Mouse (Mus musculus) midbrain, embryonic 10.5 days (tissue): ENCODE measurements around the gene Gm10197. TPM values are rescaled to one million over a fixed set of nuclear protein-coding genes. Genes with fewer than 3 reads are reported as not detected.
"Not testable (repeated sequence)": the region's sequence is repeated elsewhere in the genome, so short reads cannot be mapped to it uniquely, and the experiment has no call there.

ENCODE experiments used
- DNase-seq: peaks from one replicate; pipeline ENCODE4 v3.0.0-alpha.2; 2017; ENCODE audit warnings: low spot score
- H3K27ac ChIP-seq: fragments of 300-500 bp; sonication (generic); replicated peaks from 2 replicates; pipeline ENCODE4 v1.5.1; 2016; ENCODE audit warnings: mild to moderate bottlenecking
- H3K27me3 ChIP-seq: fragments of 300-500 bp; sonication (generic); 2 replicates; pipeline ENCODE4 v1.6.1; 2016; ENCODE audit warnings: low read depth, mild to moderate bottlenecking; ENCODE audit not compliant: poor library complexity, severe bottlenecking
- H3K36me3 ChIP-seq: fragments of 300-500 bp; sonication (generic); 2 replicates; pipeline ENCODE4 v1.6.1; 2016; ENCODE audit warnings: mild to moderate bottlenecking, moderate library complexity
- H3K4me1 ChIP-seq: fragments of 300-500 bp; sonication (generic); 2 replicates; pipeline ENCODE4 v1.6.1; 2016
- H3K4me3 ChIP-seq: fragments of 300-500 bp; sonication (generic); 2 replicates; pipeline ENCODE4 v1.5.1; 2016; ENCODE audit warnings: mild to moderate bottlenecking, moderate library complexity
- H3K9me3 ChIP-seq: fragments of 300-500 bp; sonication (generic); replicated peaks from 2 replicates; pipeline ENCODE4 v1.6.1; 2016; ENCODE audit warnings: mild to moderate bottlenecking
- WGBS: fragments of 180-500 bp; shearing (Covaris S2); methylation state at CpG from one replicate; pipeline ENCODE4 v1.1.7; 2016; 5-methylcytosine and 5-hydroxymethylcytosine counted together
- polyA plus RNA-seq: library from polyadenylated mRNA; unstranded; fragments of >200 nt; fragmentation: Nextera tagmentation; extraction: Ambion mirVana; gene quantifications from 2 replicates; pipeline ENCODE4 v1.2.1, GENCODE M21; 2016

Gm10197 gene
- polyA plus RNA-seq, 1 experiment from 2014 or later: 2.1 TPM

DNA sequence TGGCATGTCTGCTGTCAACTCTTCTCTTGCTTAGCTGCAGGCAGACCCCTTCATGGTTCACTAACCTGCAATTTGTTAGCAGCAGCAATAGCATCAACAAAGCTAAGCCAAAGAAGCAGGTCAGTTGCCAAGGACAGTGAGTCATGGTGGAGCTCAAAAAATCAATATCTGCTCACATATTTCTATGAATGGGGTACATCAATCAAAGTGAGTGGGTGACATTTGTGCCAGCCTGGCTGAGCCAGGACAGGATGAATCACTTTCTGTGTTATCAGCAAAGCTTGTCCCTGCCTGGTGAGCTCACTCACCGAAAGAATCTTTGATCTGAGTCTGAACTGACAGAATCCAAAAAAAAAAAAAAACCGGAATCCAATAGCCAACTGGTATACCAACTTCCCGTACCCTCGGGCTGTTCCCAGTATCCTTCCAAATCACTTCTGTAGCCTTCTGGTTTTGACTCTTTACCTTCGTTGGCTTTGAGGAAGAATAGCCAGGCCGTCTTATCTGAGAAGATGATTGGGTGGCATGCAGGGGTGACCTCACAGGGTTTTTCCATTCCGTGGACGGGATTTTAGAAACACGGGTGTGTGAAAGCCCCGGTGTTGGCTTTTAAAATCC, 32.8 kb upstream of the Gm10197 start:
- DNase-seq: no peak
- no peak overlapping the region for H3K27ac ChIP-seq
- 95% methylated on average over 10 of the region's 10 CpGs for WGBS

DNA sequence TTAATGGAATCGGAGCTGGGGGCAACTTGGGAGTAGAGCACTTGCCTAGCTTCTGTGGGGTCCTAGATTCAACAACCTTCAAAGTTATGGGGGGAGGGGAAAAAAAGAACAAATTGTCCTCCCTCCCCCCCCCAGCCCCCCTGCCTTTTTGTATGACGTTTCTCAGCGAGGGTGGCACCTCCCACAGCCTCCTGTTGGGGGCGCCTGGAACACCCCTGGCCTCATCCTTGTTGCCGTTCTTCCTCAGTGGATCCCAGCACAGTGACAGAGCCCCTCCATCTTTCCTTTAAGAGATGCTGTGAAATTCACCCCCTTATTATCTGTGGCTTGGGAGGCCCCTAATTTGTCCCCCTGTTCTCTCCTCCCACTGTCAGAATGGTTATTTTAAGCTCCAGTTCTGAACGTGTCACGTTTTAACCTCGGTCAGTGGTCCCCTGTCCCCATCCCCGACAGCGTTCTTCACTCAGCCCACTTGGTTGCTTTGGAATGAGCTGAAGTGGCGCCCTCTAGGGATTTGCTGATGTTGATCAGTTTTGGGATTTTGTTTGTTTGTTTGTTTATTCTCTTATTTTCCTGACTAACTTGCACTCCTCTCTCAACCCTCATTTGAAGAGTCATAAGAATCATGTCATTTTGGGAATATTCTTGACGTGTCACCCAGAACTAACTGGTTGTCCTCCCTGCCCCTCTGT, 31.3 kb upstream of the Gm10197 start:
- H3K27ac ChIP-seq: no peak overlapping the region
- H3K27me3 ChIP-seq: no peaks in the 10 kb centered on the region
- WGBS: 53% methylated on average over 12 of the region's 12 CpGs
- no peaks in the 10 kb centered on the region for H3K36me3 ChIP-seq
- H3K4me3 ChIP-seq: no peak overlapping the region
- H3K4me1 ChIP-seq: no peaks in the 10 kb centered on the region
- peaks cover 9% of the 10 kb centered on the region for H3K9me3 ChIP-seq
- no peak for DNase-seq

More for the DNA sequence above, 32.8 kb upstream of the Gm10197 start:
- Histone ChIP-seq H3K4me1 (no peaks in the 10 kb centered on the region), H3K4me3 (no peak overlapping the region), H3K36me3 (no peaks in the 10 kb centered on the region), H3K9me3 (peaks cover 9% of the 10 kb centered on the region), H3K27me3 (no peaks in the 10 kb centered on the region)

DNA sequence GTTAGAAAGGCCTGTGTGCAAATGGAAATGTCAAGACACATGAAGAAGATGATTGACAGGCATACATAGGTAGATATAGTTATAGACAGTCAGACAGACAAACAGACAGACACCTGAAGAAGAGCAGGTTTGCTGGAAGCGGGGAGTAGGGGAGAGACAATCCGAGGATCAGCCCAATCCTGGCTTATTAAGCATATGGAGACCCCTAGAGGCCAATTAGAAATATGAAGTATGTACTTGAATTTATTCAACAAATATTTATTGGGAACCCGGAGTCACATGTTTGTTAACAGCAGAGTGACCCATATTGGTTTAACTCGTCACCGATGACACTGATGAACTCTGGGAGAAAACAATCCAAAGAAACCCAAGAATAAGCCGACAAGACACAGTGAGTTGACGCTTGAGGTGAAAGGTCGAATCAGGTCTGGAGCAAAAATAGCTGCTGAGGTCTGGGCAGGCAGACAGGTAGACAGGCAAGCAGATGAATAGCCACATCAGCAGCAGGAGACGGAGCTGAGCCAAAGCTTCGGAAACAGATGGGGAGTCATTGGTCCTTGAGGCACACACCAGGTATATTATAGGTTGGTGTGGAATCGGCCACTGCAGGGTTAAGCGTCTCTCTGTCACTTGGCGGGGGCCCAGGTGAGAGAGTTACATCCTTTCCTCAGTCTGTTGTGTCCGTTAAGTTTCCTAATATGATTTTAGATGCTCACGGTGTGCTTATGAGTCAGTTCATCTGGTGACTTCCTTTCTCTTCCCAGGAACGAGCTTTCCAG, 29.0 kb upstream of the Gm10197 start:
- peaks cover 9% of the 10 kb centered on the region for H3K9me3 ChIP-seq
- no peaks in the 10 kb centered on the region for H3K36me3 ChIP-seq
- no peak overlapping the region for H3K4me3 ChIP-seq
- no peak overlapping the region for H3K27ac ChIP-seq
- H3K4me1 ChIP-seq: no peaks in the 10 kb centered on the region
- no peak for DNase-seq
- 85% methylated on average over 16 of the region's 16 CpGs for WGBS
- H3K27me3 ChIP-seq: no peaks in the 10 kb centered on the region

DNA sequence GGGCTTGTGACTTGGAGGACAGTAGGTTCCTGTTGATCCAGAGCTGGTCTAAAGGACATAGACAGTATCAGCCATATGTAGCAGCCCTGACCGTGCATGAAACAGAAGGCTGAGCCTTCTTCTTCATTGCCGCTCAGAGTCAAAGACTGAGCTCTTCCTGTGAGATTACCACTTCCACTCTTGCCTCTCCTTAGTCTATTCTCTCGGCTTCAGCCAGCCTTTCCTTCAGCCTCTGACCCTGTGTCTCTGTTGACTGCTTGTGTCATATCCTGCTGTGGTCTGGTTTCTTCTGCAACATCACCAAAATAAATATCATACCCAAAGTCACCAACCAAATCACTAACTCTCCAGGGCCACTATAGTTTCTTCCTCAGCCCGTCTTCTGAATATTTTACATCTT, 27.6 kb upstream of the Gm10197 start:
- H3K4me3 ChIP-seq: no peak overlapping the region
- no peak overlapping the region for H3K27ac ChIP-seq
- peaks cover 1% of the 10 kb centered on the region; the same call in 1 of the 2 replicates for H3K4me1 ChIP-seq
- H3K27me3 ChIP-seq: no peaks in the 10 kb centered on the region
- H3K36me3 ChIP-seq: no peaks in the 10 kb centered on the region
- peaks cover 1% of the 10 kb centered on the region; the same call in 1 of the 2 replicates for H3K9me3 ChIP-seq
- no peak for DNase-seq
- 86% methylated on average over 4 of the region's 4 CpGs for WGBS

DNA sequence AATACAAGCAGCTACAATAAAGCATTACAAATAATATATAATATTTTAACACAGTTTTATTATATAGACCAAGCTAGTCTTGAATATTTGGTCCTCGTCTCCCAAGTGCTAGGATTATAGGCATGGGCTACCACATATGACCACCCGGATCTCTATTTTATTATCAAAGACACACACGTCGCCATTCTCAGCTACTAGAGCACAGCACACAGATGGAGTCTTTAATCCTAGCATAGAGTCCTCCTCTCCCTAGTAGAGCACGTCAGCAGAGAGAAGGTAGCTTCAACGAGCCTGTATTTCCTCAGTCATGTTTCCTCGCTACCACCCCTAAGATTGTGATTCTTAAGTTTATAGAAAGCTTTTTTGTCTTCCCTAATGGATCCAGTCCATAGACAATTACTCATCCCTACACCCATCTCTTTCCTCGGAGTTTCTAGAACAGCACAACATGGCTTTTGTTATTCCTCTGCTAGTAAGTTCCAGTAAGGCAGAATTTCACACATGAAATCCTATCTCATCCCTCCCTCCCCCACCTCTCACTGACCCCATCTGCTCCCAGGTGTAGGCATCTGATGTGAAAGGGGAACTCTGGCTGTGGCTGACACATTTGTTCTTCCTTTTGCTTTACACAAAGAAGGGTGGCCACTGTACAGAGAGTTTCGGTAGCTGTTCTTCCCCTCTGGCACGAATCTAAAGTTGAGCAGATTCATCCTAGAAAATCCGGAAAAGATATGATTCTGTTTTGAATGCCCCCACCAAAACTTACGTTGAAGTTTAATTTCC, 26.1 kb upstream of the Gm10197 start:
- DNase-seq: no peak
- 84% methylated on average over 12 of the region's 12 CpGs for WGBS
- H3K4me1 ChIP-seq: peaks cover 9% of the 10 kb centered on the region
- H3K9me3 ChIP-seq: no peaks in the 10 kb centered on the region
- no peaks in the 10 kb centered on the region for H3K36me3 ChIP-seq
- no peak overlapping the region for H3K4me3 ChIP-seq
- H3K27ac ChIP-seq: no peak overlapping the region
- no peaks in the 10 kb centered on the region for H3K27me3 ChIP-seq

DNA sequence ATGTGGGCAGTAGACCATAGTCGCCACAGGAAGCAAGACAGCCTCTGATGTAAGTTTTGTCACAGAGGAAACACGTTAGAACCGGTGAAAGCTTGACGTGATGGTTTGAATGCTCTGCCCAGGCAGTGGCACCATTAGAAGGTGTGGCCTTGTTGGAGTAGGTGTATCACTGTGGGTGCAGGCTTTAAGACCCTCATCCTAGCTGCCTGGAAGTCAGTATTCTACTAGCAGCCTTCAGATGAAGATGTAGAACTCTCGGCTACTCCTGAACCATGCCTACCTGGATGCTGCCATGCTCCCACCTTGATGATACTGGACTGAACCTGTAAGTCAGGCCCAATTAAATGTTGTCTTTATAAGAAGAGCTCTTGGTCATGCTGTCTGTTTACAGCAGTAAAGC, 24.2 kb upstream of the Gm10197 start:
- 50% methylated on average over 5 of the region's 5 CpGs for WGBS
- not testable (repeated sequence) for H3K36me3 ChIP-seq, DNase-seq, H3K27ac ChIP-seq, H3K9me3 ChIP-seq, H3K4me3 ChIP-seq, H3K27me3 ChIP-seq
- peaks cover 21% of the 10 kb centered on the region for H3K4me1 ChIP-seq

DNA sequence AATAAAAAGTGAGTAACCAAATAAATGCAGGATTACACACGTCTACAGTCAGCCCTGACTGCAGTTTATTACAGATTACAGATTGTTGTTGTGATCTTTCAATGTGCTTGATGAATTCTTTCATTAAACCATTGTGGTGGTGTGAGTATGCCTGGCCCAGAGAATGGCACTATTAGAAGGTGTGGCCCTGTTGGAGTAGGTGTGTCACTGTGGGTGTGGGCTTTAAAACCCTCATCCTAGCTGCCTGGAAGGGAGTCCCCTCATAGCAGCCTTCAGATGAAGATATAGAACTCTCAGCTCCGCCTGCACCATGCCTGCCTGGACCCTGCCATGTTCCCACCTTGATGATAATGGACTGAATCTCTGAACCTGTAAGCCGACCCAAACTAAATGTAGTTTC, 23.4 kb upstream of the Gm10197 start:
- WGBS: 81% methylated on average over 3 of the region's 3 CpGs
- not testable (repeated sequence) for H3K27me3 ChIP-seq, H3K9me3 ChIP-seq, H3K36me3 ChIP-seq, H3K27ac ChIP-seq, DNase-seq, H3K4me3 ChIP-seq
- peaks cover 21% of the 10 kb centered on the region for H3K4me1 ChIP-seq

DNA sequence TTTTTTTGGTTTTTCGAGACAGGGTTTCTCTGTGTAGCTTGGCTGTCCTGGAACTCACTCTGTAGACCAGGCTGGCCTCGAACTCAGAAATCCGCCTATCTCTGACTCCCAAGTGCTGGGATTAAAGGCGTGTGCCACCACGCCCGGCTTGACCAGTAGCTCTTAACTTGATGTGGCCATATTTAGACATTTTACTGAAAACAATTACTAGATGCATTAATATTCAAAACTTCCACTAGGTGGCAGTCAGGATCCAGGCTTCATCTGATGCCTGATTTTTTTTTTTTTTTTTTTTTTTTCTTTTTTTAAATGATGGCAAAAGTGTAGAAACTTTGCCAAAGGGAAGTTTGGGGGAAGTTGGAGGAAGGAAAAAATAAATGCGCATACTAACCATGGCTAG, 23.0 kb upstream of the Gm10197 start:
- Histone ChIP-seq H3K9me3 (no peaks in the 10 kb centered on the region), H3K27me3 (no peaks in the 10 kb centered on the region), H3K4me1 (peaks cover 21% of the 10 kb centered on the region), H3K27ac (no peak overlapping the region), H3K4me3 (no peak overlapping the region), H3K36me3 (no peaks in the 10 kb centered on the region)
- WGBS: 21% methylated on average over 7 of the region's 7 CpGs
- no peak for DNase-seq

DNA sequence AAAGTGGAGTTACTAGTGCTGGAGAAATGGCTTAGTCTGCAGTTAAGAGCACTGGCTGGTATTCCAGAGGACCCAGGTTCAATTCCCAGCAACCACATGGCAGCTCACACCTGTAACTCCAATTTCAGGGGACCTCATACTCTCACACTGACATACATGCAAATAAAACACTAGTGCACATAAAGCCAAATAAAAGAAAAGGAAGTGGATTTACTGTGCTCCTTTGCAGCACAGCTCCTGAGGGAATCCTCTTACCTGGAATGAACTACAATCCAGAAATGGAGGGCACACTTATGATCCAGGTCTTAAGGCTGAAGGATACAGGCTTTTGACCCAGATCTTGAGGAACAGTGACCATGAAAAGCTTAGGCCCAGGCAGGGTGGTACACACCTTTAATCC, 22.1 kb upstream of the Gm10197 start:
- Histone ChIP-seq H3K36me3 (peaks cover 5% of the 10 kb centered on the region), H3K27me3 (no peaks in the 10 kb centered on the region), H3K4me1 (peaks cover 29% of the 10 kb centered on the region), H3K4me3 (no peak overlapping the region), H3K27ac (no peak overlapping the region), H3K9me3 (no peaks in the 10 kb centered on the region)
- no peak for DNase-seq

DNA sequence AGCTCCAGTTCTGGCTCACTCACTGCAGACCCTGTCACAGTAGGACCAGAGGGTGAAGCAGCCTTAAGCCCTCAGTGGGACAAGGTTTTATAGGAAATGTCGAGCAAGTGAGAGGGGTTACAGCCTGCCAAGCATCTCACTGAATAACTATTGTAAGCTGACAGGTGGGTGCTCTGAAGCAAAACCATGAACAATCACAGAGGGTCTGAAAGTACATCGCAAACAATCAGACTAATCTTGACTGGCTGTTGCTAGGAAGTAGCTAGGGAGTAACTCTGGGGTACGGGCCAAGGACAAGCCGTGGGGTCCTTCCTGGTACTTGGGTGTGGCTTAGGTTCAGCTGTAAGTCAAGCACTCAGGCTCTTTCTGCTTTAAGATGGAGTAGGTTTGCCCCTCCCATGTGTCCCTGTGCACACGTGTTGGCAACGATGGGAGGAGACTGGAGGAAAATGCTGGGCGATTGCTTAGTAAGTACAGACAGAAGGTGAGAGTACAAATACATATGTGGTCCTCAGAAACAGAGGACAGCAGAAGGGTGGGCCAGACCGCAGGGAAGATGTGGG, 21.3 kb upstream of the Gm10197 start:
- no peak overlapping the region for H3K27ac ChIP-seq
- no peaks in the 10 kb centered on the region for H3K9me3 ChIP-seq
- peaks cover 29% of the 10 kb centered on the region for H3K4me1 ChIP-seq
- H3K36me3 ChIP-seq: peaks cover 13% of the 10 kb centered on the region
- no peak for DNase-seq
- H3K27me3 ChIP-seq: no peaks in the 10 kb centered on the region
- 62% methylated on average over 8 of the region's 8 CpGs for WGBS
- H3K4me3 ChIP-seq: no peak overlapping the region

DNA sequence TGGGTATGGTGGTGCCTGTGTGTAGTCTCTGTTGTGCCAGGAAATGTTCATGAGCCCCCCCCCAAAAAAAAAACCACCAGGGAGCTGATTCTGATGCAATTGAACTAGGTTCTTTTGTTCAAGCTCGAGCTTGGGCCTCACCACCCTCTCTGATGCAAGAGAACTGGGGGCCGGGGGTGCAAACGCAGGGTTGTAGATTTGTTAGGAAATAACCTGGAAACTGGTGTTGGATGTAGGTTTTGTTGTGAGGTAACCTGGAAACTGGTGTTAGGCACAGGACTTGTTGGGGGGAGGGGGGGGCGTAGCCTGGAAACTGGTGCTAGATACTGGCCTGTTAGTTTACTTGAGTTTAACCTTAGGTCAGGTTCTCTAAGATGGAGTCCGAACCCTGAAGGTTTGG, 20.2 kb upstream of the Gm10197 start:
- DNase-seq: no peak
- H3K36me3 ChIP-seq: peaks cover 23% of the 10 kb centered on the region
- H3K4me1 ChIP-seq: peaks cover 29% of the 10 kb centered on the region
- 93% methylated on average over 5 of the region's 5 CpGs for WGBS
- H3K9me3 ChIP-seq: no peaks in the 10 kb centered on the region
- peak overlapping the region; percentile 98 for H3K4me3 ChIP-seq
- no peaks in the 10 kb centered on the region for H3K27me3 ChIP-seq
- peak overlapping the region; percentile 98; the same call in 1 of the 2 replicates for H3K27ac ChIP-seq

DNA sequence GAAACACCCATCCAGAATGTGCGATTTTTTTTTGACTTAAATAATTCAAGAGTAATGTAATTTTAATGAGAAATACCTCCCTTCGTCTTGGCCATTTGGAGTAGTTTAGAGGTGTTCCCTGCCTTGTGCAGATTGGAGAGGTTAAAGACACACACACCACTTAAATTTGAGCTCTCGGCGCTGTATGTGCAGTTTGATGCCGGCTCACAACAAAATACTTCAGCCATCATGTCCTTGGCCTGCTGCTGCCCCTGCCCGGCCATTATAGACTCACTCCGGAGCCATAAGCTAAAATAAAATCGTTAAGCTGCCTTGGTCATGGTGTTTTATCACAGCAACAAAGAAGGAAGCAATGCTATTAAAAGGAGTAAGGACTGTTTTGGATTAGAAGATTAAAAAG, 19.8 kb upstream of the Gm10197 start:
- Histone ChIP-seq H3K27me3 (no peaks in the 10 kb centered on the region), H3K27ac (peak overlapping the region; percentile 98), H3K36me3 (peaks cover 27% of the 10 kb centered on the region), H3K4me1 (peaks cover 29% of the 10 kb centered on the region), H3K4me3 (peak overlapping the region; percentile 98), H3K9me3 (no peaks in the 10 kb centered on the region)
- WGBS: 61% methylated on average over 8 of the region's 8 CpGs
- DNase-seq: no peak
